Mouse (Mus musculus) G1E (cell line): ENCODE measurements around the gene Kif26a. TPM values are rescaled to one million over a fixed set of nuclear protein-coding genes. Genes with fewer than 3 reads are reported as not detected.

Experiments used
- ATAC-seq: 2 replicates; pipeline ENCODE4 v1.8.0; 2016; ENCODE audit warnings: mild to moderate bottlenecking; ENCODE audit not compliant: insufficient number of reproducible peaks, poor library complexity, low FRiP score, severe bottlenecking; ENCODE audit errors: extremely low read depth
- DNase-seq: peaks from one replicate; pipeline ENCODE4 v3.0.0; 2012; ENCODE audit warnings: low spot score
- H3K27me3 ChIP-seq: 2 replicates; pipeline ENCODE4 v1.6.1; 2012; ENCODE audit warnings: mild to moderate bottlenecking, low read length, inconsistent platforms; ENCODE audit not compliant: insufficient read depth
- H3K36me3 ChIP-seq: replicated peaks from 2 replicates; pipeline ENCODE3; 2012; ENCODE audit warnings: mild to moderate bottlenecking, inconsistent platforms
- H3K4me1 ChIP-seq: 2 replicates; pipeline ENCODE4 v1.6.1; 2012; ENCODE audit warnings: low read depth, low read length, inconsistent platforms, mixed read lengths; ENCODE audit not compliant: insufficient read depth
- H3K4me3 ChIP-seq: 2 replicates; pipeline ENCODE4 v1.5.1; 2012; ENCODE audit warnings: low read depth, mild to moderate bottlenecking, inconsistent platforms, low read length, moderate library complexity, mixed read lengths
- H3K9me3 ChIP-seq: replicated peaks from 2 replicates; pipeline ENCODE4 v1.6.1; 2012; ENCODE audit warnings: inconsistent platforms
- CTCF ChIP-seq: IDR thresholded peaks from 2 replicates; pipeline ENCODE4 v1.5.1; 2012; ENCODE audit warnings: low read depth, low read length, inconsistent platforms, mixed read lengths
- GATA1 ChIP-seq: IDR thresholded peaks from 2 replicates; pipeline ENCODE4 v1.6.1; 2012; ENCODE audit warnings: borderline replicate concordance, low read length, inconsistent platforms, mixed read lengths
- GATA2 ChIP-seq: IDR thresholded peaks from 2 replicates; pipeline ENCODE4 v1.6.1; 2012; ENCODE audit warnings: low read depth, low read length, inconsistent platforms, borderline replicate concordance
- POLR2AphosphoS5 ChIP-seq: IDR thresholded peaks from 2 replicates; pipeline ENCODE4 v1.6.1; 2012; ENCODE audit warnings: low read depth, low read length, inconsistent platforms; ENCODE audit not compliant: insufficient replicate concordance
- TAL1 ChIP-seq: conservative IDR thresholded peaks from 2 replicates; pipeline ENCODE4 v1.6.1; 2012; ENCODE audit warnings: low read depth, low read length, inconsistent platforms, mixed read lengths
- polyA plus RNA-seq: library from polyadenylated mRNA; stranded (reverse); fragments of >175 nt; gene quantifications from 2 replicates; pipeline ENCODE4 v1.2.3, GENCODE M21; 2012
- total RNA-seq, 2 experiments: library from RNA; stranded (forward) in 1 of 2; stranded (reverse) in 1 of 2; fragments of 200-1000 nt in 1 of 2; fragments of >200 nt in 1 of 2; fragmentation: Nextera tagmentation in 1 of 2; gene quantifications; 2 replicates each; pipeline ENCODE4 v1.2.3; 2014 to 2017

The Kif26a gene
- total RNA-seq (2014; fragmentation: Nextera tagmentation) (not detected in 2 replicates), total RNA-seq (2017) (0.06 TPM in 1 of 2 replicates, not detected in the other), polyA plus RNA-seq (not detected in 2 replicates)

- Histone ChIP-seq H3K4me1 (no peaks in the 10 kb centered on the region; the same call in 1 of the 2 replicates), H3K9me3 (peaks cover 54% of the 10 kb centered on the region), H3K4me3 (peak within 1 kb of the TSS; percentile 29; the same call in 1 of the 2 replicates), H3K27me3 (peaks cover 4% of the 10 kb centered on the region; the same call in 1 of the 2 replicates), H3K36me3 (no peaks in the 10 kb centered on the region)
- ATAC-seq (no peak), DNase-seq (no peak)
- TF ChIP-seq CTCF (peak; percentile 15; the same call in 1 of the 2 replicates), GATA1 (no peak), POLR2AphosphoS5 (no peak), TAL1 (no peak)
Observed at GRCm38 (mm10) chr12:112145875-112146651, at the start of gene Kif26a. Gene Kif26a (plus strand): TSS chr12:112146208.

GRCm38 (mm10) chr12:112096733-112097117 lies 49.3 kb upstream of the Kif26a start:
- TF ChIP-seq POLR2AphosphoS5 (no peak), GATA1 (no peak), GATA2 (no peak), TAL1 (no peak), CTCF (no peak)
- ATAC-seq, result no peak

GRCm38 (mm10) chr12:112100106-112100505 lies 45.9 kb upstream of the Kif26a start:
- H3K36me3 ChIP-seq, result no peaks in the 10 kb centered on the region
- peaks cover 7% of the 10 kb centered on the region; the same call in 1 of the 2 replicates for H3K4me1 ChIP-seq
- H3K27me3 ChIP-seq, result peaks cover 7% of the 10 kb centered on the region; the same call in 1 of the 2 replicates
- H3K4me3 ChIP-seq, result no peak overlapping the region
- TF ChIP-seq TAL1 (no peak), GATA1 (no peak), POLR2AphosphoS5 (no peak), CTCF (no peak), GATA2 (no peak)
- no peaks in the 10 kb centered on the region for H3K9me3 ChIP-seq
- ATAC-seq (no peak), DNase-seq (no peak)

More at GRCm38 (mm10) chr12:112096733-112097117, 49.3 kb upstream of the Kif26a start:
- H3K36me3 ChIP-seq, result no peaks in the 10 kb centered on the region
- H3K27me3 ChIP-seq, result peaks cover 3% of the 10 kb centered on the region; the same call in 1 of the 2 replicates
- no peak for DNase-seq
- H3K9me3 ChIP-seq, result no peaks in the 10 kb centered on the region
- no peak overlapping the region for H3K4me3 ChIP-seq
- H3K4me1 ChIP-seq, result no peaks in the 10 kb centered on the region

GRCm38 (mm10) chr12:112101045-112101444 lies 45.0 kb upstream of the Kif26a start:
- H3K4me1 ChIP-seq, result peaks cover 7% of the 10 kb centered on the region; the same call in 1 of the 2 replicates
- H3K4me3 ChIP-seq, result no peak overlapping the region
- H3K27me3 ChIP-seq, result peaks cover 7% of the 10 kb centered on the region; the same call in 1 of the 2 replicates
- ATAC-seq (no peak), DNase-seq (no peak)
- H3K9me3 ChIP-seq, result no peaks in the 10 kb centered on the region
- TF ChIP-seq GATA2 (no peak), GATA1 (no peak), TAL1 (no peak), POLR2AphosphoS5 (no peak), CTCF (no peak)
- no peaks in the 10 kb centered on the region for H3K36me3 ChIP-seq

GRCm38 (mm10) chr12:112103179-112103578 lies 42.8 kb upstream of the Kif26a start:
- TF ChIP-seq POLR2AphosphoS5 (no peak), TAL1 (no peak), GATA1 (no peak), GATA2 (no peak), CTCF (no peak)
- H3K36me3 ChIP-seq, result no peaks in the 10 kb centered on the region
- no peaks in the 10 kb centered on the region for H3K9me3 ChIP-seq
- peaks cover 22% of the 10 kb centered on the region for H3K27me3 ChIP-seq
- ATAC-seq, result no peak
- no peak overlapping the region for H3K4me3 ChIP-seq
- DNase-seq, result no peak
- peaks cover 7% of the 10 kb centered on the region; the same call in 1 of the 2 replicates for H3K4me1 ChIP-seq

- no peak for ATAC-seq
- Histone ChIP-seq H3K27me3 (peaks cover 22% of the 10 kb centered on the region), H3K36me3 (no peaks in the 10 kb centered on the region), H3K4me3 (no peak overlapping the region), H3K4me1 (peaks cover 7% of the 10 kb centered on the region; the same call in 1 of the 2 replicates), H3K9me3 (no peaks in the 10 kb centered on the region)
- no peak for DNase-seq
- TF ChIP-seq GATA1 (no peak), POLR2AphosphoS5 (no peak)
Observed at GRCm38 (mm10) chr12:112104890-112105289, 41.1 kb upstream of the Kif26a start.
